Mouse (Mus musculus) layer of hippocampus, postnatal 25 days (tissue): ENCODE results near the gene Ahdc1. TPM values are rescaled to one million over a fixed set of nuclear protein-coding genes. Genes with fewer than 3 reads are reported as not detected.

Experiments used
- DNase-seq, 2 experiments: peaks; one replicate each; pipeline ENCODE4 v3.0.0; 2022; ENCODE audit warnings: mixed read lengths in 2 of 2, low spot score in 1 of 2; ENCODE audit errors: extremely low spot score in 1 of 2
- total RNA-seq, 2 experiments: library from RNA; stranded (reverse); gene quantifications; 2 replicates each; pipeline ENCODE4 v1.2.3; 2021

The Ahdc1 gene
- total RNA-seq: 100 to 1,000 TPM in 1 of 2 experiments, 10 to 100 TPM in 1; 96.9 to 109 TPM

DNA sequence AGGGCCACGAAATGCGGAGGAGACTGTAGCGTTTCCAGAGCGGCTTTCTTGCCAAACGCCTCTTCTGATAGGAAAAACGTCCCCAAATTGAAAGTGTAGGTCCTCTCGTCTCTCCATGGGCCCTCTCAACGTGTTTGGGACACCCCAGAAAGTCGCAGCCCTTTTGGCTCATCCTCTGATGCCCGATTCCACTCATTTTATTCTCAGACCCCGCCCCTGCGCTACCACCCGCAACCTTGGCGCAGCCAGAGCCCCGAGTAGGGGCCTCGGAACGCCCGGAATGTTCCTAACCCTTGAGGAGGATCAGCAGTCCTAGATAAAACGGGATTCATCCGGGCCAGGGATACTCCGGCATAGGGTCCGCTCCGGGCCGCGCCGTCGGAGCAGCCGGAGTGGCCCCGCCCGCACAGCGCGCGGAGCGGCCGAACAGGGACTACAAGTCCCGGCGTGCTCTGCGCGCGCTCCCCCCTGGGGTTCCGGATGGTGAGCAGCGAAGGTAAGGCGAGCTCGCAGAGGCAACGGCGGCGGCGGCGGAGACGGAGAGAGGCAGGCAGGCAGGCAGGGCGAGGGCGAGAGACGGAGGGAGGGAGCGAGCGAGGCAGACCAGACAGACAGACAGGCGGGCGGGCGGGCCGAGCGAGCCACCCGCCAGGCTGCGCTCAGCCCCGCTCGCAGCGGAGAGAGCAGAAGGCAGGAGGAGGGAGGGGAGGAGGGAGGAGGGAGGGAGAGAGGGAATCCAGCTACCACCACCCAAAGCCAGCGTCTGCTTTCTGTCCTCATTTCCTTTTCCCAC, at the start of gene Ahdc1:
TSS of gene Ahdc1 (plus strand) at position 233 of the 793 bp plus-strand sequence.
- peak; percentile 86 to 95 for DNase-seq

DNA sequence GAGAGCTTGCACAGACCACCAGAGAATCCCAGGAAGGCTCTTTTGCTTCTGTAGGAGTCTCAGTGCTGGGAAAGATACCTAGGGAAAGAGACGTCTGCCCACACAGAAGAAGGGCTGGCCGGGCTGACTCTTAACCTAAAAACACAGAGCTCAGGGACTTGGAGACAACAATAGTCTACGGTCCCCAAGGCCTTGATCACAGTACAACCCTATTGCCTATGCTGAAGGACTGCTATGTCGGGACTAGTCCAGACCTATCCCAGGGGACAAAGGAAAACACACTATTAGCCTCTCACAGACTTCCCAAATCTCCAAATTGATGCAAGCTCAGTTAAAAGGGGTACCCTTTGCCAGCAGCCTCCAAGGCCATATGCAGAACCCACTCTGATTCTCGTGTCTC, 49.2 kb upstream of the Ahdc1 start:
- DNase-seq: no peak

GRCm38 (mm10) chr4:132962628-132963027, 48.4 kb upstream of the Ahdc1 start:
- no peak for DNase-seq

DNA sequence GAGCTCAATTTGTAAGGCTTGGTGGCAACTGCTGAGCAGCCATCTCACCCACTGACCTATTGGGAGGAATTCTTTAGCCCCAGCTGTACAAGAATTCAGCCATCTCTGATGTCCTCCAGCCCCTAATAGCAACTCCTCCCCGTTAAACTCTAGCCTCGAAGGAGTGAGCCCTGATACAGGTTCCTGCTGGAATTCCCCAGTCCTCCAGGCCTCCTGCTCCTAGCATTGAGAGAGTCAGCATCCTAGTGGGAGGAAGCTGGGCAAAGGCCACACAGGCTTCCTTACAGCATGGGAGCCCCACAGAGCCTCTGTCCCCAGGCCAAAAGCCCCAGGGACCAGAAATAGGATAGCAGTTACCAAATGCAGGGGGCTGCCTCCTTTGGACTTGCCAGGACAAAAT, 47.6 kb upstream of the Ahdc1 start:
- no peak for DNase-seq

DNA sequence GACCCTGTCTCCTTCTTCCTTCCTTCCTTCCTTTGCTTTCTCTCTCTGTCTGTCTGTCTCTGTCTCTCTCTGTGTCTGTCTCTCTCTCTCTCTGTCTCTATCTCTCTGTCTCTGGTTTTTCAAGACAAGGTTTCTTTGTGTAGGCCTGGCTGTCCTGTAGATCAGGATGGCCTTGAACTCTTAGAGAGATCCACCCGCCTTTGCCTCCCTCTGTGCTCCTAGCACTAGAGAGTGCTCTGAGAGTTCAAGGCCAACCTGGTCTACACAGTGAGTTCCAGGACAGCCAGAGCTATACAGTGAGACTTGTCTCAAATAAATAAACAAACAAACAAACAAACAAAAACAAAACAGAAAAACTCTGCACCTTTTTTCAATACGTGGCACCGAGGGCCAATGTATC, 47.0 kb upstream of the Ahdc1 start:
- no peak for DNase-seq

GRCm38 (mm10) chr4:132964473-132964872, 46.6 kb upstream of the Ahdc1 start:
- no peak for DNase-seq

DNA sequence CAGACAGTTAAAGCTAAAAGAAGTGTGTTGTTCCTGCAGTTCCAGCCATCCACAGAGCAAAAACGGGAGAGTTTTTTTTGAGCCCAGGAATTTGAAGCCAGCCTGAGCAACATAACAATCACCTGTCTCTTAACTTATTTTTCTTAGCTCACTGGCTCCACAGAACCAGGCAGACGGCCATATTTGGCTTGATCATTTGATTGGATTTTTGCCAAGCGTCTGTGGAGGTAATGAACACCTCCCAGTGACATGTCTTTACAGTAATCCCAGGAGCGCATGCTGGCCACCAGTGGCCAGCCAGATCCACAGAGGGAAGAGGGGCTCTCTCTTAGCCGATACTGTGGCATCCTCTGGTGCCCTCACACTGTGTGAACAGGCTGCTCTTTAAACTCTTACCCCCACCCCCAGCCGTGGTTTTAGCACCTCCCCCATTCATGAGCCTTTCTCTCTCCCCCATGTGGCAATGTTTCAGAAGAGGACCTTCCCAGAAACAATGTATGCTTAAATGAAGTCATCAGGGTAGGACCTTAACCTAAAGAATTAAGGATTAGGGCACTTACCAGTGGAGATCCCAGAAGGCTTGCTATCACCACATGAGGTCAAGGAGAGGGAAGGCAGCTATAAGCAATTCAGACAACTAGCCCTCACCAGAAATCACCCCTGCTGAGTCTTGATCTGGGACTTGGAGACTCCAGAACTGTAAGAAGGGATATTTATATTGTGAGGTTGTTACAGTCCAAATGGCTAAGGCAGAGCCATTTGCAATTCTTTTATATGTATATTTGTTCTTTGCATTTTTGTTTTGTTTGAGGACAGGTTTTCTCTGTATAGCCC, 42.7 kb upstream of the Ahdc1 start:
- no peak for DNase-seq

GRCm38 (mm10) chr4:132971601-132972000, 39.5 kb upstream of the Ahdc1 start:
- DNase-seq: no peak

- DNase-seq: no peak
Measured at GRCm38 (mm10) chr4:132972101-132972500, 39.0 kb upstream of the Ahdc1 start.

DNA sequence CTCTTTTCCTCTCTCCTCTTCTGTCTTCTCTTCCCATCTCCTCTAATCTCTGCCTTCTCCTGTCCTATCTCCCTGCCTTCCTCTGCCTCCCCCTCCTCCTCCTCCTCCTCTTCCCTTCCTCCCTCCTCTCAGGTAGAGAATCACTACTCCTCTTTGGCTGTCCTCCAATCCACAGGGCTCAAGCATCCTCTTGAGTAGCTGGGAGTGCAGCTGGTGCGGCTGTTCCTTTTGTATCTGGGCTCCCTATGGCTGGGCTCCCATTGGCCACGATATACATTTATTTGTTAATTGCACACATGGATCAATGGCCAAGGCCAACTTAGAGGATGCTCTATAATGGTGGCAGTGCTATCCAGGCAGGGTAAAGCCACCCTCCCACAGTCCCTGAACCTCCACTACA, 38.5 kb upstream of the Ahdc1 start:
- no peak for DNase-seq

DNA sequence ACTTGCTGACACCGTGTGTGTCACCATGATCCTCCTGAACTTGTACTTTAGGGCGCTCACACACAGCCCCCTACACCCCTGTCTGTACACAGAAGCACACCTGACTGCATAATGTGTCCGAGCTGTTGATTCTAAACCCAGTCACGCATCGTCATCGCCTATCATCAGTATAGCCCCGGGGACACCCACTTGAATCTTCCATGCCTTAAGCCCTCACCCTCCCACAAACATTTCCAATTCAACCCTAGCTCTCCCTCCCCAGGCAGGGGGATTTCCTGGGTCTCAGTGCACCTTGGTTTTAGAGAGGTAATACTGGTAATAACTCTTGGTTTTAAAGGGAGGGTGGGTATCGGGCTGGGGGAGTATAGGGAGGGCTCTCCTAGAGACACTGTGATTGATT, 37.9 kb upstream of the Ahdc1 start:
- no peak for DNase-seq

GRCm38 (mm10) chr4:132973814-132974398, 37.2 kb upstream of the Ahdc1 start, which contains the start of gene Fgr:
Gene Fgr (plus strand): TSS chr4:132974095.
- DNase-seq: no peak

DNA sequence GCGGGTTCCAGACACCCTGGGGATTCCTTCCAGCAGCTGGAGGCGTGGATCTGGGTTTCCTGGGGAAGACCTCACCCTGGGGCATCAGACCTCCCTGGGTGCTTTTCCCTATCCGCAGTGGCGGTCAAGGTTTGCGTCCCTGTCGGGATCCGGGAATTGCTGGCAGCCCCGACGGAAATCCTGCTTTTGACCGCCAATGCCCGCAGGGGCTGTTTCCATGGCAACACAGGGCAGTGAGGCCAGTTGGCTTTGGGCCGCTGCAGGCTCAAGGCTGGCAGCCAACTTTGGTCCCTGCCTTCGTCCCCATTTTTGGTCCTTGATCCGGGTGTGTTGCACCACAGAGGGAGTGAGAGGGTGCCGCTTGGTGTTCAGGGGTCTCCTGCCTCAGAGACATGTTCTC, 36.2 kb upstream of the Ahdc1 start:
- peak; percentile 14 to 49 for DNase-seq

- no peak for DNase-seq
Measured at GRCm38 (mm10) chr4:132975791-132976190, 35.3 kb upstream of the Ahdc1 start.

GRCm38 (mm10) chr4:132976729-132977128, 34.3 kb upstream of the Ahdc1 start:
- no peak for DNase-seq

DNA sequence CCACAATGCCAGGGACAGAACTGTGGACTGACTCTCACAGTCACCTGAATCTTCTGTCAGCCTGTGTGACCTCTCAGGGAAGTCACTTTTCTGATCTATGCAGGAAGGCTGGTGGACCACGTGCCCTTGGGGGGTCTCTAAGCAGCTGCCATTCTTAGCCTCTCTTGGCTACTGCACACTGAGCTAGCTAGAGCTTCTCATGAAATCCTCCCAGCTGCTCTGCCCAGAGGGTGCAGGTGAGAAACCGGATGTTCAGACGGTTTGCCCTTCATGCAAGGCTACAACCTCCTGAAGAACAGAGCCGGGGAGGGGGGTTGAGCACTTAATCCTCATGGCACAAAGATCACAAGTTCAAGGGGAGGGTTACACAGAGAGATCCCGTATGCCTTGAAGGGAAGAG, 33.5 kb upstream of the Ahdc1 start:
- no peak for DNase-seq

DNA sequence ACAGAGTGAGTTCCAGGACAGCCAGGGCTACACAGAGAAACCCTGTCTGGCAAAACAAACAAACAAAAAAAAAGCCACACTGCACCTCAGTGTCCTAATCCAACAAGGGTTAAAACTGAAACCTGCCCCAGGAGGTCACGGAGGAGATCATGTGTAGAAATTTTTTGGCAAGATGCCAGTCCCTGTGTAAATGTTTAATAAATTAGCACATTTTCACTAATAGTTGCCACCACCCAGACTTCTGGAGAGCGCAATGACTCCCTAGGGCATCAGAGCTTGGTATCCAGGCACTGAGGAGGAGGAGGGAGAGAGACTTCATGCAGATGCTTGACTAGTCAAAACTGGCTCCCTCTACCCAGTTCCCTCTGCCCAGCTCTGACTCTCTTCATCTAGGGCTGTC, 31.9 kb upstream of the Ahdc1 start:
- no peak for DNase-seq

DNA sequence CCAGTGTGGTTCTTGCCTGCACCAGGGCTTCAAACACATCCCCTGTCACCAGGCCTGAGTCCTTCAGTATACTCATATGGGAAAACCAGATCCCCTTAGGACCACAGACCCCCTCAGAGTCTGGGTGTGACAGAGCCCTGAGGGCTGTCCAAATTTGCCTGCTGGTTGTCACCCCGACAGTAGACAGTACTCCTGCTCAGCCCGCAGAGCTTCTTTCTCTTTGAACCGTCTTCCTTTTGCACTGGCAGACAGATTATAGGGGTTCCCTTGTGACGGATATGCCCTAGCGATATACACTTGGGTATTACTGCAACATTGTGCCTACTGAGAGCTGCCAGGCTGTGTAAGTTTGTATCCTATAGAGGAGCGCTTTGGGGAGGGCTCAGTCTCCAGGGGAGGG, 29.4 kb upstream of the Ahdc1 start:
- no peak for DNase-seq

DNA sequence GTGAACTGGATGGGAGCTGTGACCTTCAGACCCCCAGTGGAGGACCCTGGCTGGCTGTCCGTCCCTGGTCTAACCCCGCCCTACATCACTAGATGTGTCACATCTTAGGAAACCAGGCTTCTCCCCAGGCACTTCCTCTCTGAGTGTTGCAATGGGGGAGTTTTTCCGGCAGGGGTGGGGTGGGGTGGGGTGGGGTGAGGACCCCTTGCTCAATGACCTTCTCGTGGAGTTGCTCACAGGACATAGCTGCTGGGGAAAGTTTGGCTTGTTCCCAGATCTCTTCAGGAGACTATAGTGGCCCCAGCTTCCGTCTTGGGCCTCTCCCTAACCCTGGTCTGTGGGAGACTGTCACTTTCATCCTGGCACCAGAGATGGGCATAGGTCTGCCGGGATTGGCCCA, 28.1 kb upstream of the Ahdc1 start:
- no peak for DNase-seq

DNA sequence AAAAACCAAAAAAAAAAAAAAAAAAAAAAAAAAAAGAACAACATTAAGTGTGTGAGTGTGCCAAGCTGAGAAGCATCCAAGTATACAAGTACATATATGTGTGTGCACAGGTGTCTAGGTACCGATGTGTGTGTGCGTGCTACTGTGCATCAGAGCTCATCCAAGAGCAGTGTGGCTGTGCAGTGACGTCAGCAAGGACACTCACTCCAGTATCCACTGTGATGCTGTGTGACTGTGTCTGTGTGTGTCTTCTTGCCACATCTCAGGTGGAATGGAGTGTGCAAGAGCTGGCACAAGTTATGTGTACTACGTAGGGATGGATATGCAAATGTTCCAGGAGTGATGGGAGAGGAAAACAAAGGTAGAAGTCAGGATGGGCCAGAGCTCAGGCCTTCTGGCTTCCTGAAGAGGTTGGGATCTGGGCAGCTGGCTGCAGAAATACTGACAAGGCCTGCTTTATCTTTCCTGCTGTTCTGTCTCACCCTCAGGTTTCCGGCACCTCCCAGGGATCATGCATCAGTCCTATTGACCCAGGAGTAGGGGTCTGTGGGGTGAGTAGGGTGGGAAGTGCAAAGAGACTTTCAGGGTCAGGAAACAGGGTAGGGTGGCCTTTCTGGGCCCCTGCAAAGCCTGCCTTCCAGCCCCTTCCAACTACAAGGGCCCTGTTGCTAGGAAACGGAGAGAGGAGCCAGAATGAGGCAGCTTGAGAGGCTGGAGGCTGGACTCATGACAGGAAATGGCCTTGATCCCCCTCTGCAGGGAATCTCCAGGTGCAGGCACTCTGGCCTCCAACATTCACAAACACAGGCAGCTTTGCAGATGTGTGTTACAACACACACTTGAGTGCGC, 27.2 kb upstream of the Ahdc1 start:
- DNase-seq: peak; percentile 19 to 31
